Mouse (Mus musculus): ENCODE results near the gene Kcnk18.
A peak's percentile ranks its signal among the peaks of the same experiment; 100 is the strongest.

DNA sequence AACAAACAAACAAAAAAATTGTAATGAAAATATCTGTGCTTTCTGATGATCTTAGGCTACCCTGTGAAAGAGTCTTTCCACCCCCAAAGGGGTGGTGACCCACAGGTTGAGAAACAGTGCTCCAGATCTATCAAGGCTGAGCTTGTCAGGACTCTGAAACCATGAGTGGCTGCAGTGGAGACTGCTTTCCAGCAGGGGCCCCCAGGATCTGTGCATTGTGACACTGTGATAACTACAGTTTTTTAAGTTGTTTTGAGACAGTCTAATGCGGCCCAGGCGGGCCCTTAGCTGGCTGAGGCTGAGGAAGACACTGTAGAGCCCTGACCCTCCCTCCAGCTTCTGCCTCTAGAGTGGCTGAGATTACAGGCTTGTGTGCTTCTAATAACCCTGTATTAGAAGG lies 24.0 kb downstream of the Kcnk18 start:
- TF ChIP-seq CTCF (conservative IDR thresholded peaks at IDR 0.05; ENCODE audit: low read length), result peak; percentile 6; the same call in 1 of the 2 replicates
- no peak for TF ChIP-seq NANOG (IDR thresholded peaks at IDR 0.05; ENCODE audit: borderline replicate concordance, low read length)

Measured in E14TG2a.4 (cell line).